Mouse (Mus musculus): Measurements from ENCODE around the gene 4930467E23Rik.
A peak's percentile ranks its signal among the peaks of the same experiment; 100 is the strongest.
"Not testable (repeated sequence)": the region's sequence is repeated elsewhere in the genome, so short reads cannot be mapped to it uniquely, and the experiment has no call there.

The 4930467E23Rik gene

GRCm38 (mm10) chr8:19729276-19729675 lies at the start of gene 4930467E23Rik:
4930467E23Rik (plus strand) TSS chr8:19729576.
- not testable (repeated sequence) for DNase-seq

DNA sequence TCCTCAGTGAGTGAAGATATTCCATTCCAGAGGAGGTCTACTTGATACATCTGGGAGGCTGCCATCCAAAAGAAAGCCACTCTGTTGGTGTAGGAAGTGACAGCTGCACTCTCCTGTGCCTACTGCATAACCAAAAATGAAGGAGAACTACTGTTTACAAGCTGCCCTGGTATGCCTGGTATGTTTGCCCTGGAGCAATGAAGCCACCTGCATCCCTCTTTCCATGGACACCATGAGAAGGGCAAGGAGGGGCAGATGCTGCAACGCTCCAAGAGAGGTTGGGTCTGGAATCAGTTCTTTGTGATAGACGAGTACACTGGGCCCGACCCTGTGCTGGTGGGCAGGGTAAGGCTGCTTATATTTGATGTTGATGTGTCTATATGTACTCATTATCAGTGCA lies 47.1 kb upstream of the 4930467E23Rik start:
- not testable (repeated sequence) for DNase-seq

GRCm38 (mm10) chr8:19685476-19685875 lies 43.9 kb upstream of the 4930467E23Rik start:
- not testable (repeated sequence) for DNase-seq

DNA sequence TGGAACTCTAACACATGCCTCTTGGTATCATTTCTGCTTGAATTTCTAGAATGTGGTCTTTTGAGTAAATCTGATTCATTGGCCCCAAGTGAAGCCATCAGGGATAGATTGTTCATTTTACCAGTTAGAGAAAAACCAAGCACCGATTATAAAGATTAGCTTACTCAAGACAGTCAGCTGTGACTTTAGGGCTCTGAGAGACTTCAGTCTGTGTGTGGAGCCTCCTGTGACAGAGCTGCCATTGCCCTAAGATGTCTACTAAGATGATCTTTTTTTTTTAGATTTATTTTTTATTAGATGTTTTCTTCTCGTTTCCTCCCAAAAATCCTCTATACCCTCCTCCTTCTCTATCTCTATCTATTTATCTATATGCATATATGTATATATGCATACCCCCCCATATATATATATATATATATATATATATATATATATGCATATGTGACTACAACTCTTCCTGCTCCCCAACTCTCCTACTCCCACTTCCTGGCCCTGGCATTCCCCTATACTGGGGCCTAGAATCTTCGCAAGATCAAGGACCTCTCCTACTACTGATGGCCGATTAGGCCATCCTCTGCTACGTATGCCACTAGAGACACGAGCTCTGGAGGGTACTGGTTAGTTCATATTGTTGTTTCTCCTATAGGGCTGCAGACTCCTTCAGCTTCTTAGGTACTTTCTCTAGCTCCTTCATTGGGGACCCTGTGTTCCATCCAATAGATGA lies 40.4 kb upstream of the 4930467E23Rik start:
- not testable (repeated sequence) for DNase-seq

- not testable (repeated sequence) for DNase-seq
Measured at GRCm38 (mm10) chr8:19689745-19690144, 39.6 kb upstream of the 4930467E23Rik start.

- not testable (repeated sequence) for DNase-seq
Measured at GRCm38 (mm10) chr8:19691421-19691820, 38.0 kb upstream of the 4930467E23Rik start.

DNA sequence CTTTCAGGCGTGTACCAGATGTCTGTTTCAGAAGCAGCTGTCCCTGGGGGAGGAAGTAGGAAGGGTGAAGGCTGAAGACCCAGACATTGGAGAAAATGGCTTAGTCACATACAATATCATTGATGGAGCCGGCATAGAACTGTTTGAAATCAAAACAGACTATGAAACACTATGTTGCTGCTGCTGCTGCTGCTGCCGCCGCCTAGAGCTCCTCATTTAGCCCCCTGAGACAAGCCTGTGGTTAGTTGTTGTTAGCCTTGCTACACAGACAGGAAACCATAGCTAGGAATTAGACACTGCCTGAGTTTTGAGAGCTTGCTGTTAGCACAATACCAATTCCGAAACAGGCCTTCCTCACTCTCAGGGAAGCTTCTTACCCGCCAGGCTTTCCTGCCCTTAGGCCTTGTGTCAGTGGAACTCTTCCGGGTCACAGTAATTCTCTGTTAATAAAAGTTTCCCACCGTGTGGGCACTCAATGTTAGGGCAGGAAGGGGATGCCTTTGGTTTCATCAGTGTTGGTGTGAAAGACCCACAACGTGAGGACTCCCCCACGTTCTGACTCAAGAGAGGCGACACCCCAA lies 31.8 kb upstream of the 4930467E23Rik start:
- DNase-seq, result not testable (repeated sequence)

DNA sequence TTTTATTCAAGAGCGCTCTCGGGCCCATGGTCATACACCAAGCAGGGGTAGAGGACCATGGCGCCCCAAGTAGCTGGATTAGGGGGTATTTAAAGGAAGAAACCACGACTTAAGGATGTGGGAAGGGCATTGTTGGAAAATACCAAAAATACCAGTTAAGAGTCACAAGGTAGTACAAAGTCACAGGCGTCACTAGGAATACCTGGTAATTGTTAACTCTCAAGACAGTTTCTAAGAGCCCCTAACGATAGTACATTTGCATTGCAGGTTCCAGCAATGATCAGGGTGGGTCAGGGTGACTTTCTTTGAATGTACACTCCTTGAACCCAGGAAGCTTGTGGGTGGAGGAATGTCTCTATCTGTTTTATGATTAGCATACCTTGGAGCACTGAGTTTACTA lies 31.3 kb upstream of the 4930467E23Rik start:
- not testable (repeated sequence) for DNase-seq

DNA sequence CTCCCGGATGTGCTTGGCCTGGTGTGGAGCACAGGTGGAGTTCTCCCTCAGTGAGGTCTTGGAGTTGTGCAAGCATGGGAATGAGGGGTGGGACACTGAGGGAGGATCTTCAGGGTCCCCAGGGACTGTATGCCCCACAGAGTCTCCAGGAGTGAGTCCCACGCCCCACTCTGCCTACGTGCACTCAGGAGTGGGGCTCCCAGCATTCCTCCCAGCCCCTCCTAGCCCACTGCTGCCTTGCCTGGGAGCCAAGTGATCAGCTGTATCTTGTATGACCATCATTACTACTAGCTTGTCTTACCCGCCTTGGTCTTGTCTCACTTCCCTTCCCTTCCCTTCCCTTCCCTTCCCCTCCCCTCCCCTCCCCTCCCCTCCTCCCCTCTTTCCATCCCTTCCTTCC lies 30.7 kb upstream of the 4930467E23Rik start:
- DNase-seq, result not testable (repeated sequence)

- not testable (repeated sequence) for DNase-seq
Measured at GRCm38 (mm10) chr8:19701326-19701725, 28.1 kb upstream of the 4930467E23Rik start.

- not testable (repeated sequence) for DNase-seq
Measured at GRCm38 (mm10) chr8:19702276-19702675, 27.1 kb upstream of the 4930467E23Rik start.

- peak; percentile 74 for DNase-seq
Measured at GRCm38 (mm10) chr8:19702972-19703709, 26.2 kb upstream of the 4930467E23Rik start.

DNA sequence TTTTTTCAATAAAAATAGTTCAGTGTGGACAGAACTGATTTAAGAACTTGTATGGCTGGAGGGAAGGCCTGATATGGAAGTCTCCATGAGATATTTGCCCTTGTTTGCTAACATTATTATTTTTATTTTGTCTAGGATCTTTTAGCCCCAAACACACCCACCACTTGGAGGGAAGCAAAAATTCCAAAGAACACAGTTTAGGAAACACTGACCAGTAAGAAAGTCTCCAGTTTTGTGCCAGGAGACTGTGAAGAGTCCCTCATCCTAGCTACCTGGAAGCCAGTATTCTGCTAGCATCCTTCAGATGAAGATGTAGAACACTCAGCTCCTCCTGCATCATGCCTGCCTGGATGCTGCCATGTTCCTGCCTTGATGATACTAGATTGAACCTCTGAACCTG lies 25.5 kb upstream of the 4930467E23Rik start:
- DNase-seq, result not testable (repeated sequence)

DNA sequence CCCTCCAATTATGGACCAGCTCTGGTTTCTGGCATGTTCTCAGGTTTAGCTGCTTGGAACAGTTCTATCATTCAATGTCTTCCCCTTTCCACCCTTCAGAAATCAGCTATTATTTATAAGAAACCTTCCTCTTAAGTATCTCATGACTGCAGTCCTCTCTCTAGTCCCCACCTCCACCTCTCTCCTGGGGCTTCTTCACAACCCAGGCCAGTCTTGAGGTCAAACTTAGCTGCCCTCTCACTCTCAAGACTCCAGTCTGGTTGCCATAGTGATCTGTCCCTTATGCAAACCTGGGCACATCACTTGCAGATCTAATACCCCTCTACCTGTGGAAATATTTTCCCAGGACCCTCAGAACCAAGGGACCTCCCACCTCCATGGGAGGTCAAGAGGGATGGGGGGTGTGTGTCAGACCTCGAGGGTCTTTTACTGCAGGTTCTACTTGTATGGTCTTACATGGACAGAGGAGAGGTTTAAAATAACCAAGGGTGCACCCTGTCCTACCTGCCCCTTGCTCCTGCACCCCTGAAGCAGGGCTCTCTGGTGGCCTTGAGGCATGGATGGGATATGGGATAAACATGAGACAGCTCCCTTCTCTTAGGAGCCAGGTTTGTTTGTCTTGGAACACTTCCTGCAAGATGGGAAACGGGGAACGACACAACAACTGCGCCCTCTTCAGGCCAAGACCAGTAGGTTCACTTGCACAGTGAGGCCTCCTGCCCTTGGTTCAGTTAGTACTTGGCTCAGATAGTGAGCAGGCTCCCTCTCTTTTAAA lies 24.7 kb upstream of the 4930467E23Rik start:
- peak; percentile 58 for DNase-seq

DNA sequence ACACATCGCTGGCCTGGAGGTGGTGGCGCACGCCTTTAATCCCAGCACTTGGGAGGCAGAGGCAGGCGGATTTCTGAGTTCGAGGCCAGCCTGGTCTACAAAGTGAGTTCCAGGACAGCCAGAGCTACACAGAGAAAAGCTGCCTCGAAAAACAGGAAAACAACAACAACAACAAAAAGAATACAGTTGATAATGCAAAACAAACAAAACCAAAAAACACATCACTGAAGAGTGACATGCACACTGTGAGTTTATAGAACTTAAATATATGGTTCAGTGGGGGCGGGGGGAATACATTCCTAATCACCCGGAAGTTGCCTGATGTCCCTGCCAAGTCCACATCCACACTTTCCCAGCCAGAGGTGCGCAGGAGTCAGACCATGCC lies 24.2 kb upstream of the 4930467E23Rik start:
- not testable (repeated sequence) for DNase-seq

DNA sequence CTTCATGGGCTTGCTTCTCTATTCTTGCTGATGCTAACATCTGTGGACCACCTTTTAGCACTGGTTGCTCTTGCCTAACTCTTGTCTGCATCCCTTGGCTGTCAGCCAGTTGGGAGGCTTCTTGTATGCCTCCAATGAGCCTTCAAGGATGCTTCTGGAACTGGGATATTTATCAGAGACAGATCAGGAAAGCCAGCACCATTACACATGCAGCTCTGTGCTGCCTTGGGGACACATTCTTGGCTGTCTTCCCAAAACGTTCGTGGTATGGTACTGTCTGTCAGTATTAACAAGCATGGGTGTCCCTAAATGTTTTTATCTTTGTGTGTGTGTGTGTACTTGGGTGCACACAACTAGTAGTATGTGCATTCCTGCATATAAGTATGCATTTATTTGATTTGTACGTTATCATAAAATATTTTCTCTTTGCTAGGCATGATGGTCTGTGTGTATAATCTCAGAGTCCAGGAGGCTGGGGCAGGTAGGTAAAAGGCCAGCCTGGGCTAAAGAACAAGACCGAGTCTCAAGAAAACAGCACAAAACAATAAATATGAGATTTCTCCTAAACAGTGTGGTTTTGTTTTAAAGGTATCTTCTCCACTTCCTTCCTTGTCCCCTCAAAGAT lies 23.2 kb upstream of the 4930467E23Rik start:
- DNase-seq, result not testable (repeated sequence)

- DNase-seq, result peak; percentile 92
Measured at GRCm38 (mm10) chr8:19706918-19707760, 22.2 kb upstream of the 4930467E23Rik start.

DNA sequence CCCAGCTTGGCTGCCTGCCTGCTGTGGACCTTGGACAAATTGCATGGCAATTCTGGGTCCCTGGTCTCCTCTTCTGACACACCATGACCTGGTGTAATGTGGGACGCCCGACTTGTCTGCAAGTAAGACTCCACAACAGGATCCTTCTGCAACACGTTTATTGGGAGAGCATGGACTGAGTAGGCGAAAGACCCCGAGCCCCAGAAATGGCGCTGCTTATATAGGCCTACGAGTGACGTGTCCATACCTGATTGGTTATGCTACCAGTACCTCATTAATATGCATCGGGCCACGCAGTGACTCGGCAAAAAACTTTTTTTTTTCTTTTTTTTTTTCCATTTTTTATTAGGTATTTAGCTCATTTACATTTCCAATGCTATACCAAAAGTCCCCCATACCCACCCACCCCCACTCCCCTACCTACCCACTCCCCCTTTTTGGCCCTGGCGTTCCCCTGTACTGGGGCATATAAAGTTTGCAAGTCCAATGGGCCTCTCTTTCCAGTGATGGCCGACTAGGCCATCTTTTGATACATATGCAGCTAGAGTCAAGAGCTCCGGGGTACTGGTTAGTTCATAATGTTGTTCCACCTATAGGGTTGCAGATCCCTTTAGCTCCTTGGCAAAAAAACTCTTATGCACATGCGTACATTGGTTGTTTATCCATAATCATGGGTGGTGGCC lies 21.5 kb upstream of the 4930467E23Rik start:
- DNase-seq, result not testable (repeated sequence)

GRCm38 (mm10) chr8:19708976-19709375 lies 20.4 kb upstream of the 4930467E23Rik start:
- not testable (repeated sequence) for DNase-seq

- not testable (repeated sequence) for DNase-seq
Measured at GRCm38 (mm10) chr8:19709488-19709887, 19.9 kb upstream of the 4930467E23Rik start.

All from kidney, adult 11 months (tissue).